Mouse (Mus musculus) urinary bladder, adult 18-20 months (tissue): ENCODE data around the gene Hyal2.

Experiments used
- DNase-seq, 2 experiments: peaks; one replicate each; pipeline ENCODE4 v3.0.0; 2022; ENCODE audit warnings: low spot score in 2 of 2, mixed read lengths in 2 of 2

The Hyal2 gene

GRCm38 (mm10) chr9:107609433-107609830 is 41.7 kb downstream of the Hyal2 start:
- DNase-seq: no peak

DNA sequence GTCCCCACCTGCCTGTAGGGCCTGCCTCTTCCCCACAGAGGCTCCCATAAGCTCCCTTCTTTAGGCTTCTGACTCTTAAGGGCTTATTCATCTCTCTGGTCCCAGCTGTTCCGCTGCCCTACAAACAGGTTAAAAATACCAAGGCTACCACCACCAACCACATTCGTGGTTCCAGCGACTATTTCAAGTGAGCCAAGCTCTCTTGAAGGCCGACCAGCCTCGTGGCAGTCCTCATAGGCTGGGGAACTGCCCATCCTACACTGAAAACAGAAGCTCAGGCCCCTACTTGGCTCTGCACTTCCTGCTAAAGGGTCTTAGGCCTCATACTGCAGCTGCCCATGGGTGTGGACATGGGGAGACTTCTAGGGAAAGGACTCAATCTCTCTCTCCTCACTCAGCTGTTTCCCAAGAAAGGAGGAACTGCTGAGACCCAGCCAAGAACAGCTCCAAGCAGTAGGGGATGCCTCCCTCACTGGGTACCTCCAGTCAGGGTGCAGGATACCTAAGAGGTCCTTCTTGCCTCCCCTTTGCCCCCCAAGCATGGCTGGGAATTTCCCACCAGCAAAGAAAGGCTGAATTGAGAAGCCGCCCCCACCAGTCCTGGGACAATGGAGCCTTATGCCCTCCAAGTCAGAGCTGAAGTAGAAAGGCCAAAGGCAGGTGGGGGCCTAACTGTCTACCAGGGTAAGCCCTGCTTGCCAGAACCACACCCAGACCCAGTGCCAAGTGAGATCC is 43.9 kb downstream of the Hyal2 start:
- no peak for DNase-seq

- peak; percentile 96 to 97 for DNase-seq
These were observed 44.6 kb downstream of the Hyal2 start for GRCm38 (mm10) chr9:107612191-107612944.

DNA sequence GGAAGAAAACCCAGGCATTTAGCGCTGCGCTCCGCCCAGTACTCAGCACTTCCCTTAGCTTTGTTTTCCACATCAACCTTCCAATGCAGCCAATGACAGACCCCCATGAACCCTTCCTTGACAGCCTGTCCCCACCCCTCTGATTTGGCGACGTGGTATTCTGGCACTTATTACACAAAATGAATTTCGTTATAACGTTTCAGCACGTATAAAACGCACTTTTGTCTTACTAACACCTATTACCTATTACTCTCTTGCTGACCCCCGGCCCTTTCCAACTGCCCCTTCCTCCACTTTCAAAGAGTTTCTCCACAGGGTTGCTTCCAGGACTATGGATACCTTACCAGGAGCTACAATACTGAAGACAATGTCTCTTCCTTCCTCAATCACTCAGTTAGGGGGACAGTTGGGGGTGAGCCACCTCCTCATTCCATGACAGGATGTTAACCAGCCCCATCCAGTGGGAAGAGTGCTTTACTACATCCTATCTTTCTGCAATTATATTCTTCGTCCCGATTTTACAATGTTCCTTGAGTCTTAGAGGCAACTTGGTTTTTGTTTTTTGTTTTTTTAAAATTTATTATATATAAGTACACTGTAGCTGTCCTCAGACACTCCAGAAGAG is 45.3 kb downstream of the Hyal2 start:
- no peak for DNase-seq

DNA sequence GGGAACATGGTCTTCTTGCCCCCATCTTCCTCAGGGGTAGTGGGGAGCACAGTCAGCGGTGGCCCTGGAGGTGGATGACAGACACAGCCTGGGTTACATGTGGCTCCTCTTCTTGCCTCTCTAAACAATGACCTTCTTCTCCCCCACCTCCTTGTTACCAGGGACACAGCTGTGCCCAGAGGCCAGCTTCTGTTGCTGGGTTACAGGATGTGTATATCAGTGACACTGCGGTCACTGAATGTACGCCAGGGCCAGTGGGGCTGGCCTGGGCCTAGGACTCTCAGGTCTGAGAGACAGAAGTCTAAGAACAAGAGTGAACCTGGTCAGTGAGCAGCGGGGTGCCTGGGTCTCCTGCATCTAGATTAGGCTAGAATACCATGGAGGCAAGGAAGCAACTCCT is 47.3 kb downstream of the Hyal2 start:
- no peak for DNase-seq

GRCm38 (mm10) chr9:107617461-107617860 is 49.7 kb downstream of the Hyal2 start:
- DNase-seq: no peak

DNA sequence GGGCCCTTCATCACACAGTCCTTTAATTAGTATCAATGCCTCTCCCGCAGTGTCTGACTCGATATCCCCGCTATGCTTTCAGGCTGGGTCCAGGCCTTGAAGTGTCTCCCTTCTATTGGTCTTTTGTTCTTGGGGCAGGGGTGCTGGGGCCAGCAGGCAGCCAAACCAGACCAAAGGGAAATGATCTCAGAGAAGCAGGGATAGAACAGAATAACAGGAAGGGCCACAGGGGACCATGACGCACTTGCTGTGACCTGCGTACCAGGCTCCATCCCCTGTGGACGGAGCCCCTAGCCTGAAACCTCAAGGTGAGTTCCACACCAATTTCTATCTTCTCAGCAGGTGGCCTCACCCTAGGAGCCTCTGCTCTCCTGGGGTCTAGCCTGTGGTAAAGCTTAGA is 50.4 kb downstream of the Hyal2 start:
- DNase-seq: no peak

- no peak for DNase-seq
These were observed 51.2 kb downstream of the Hyal2 start for GRCm38 (mm10) chr9:107618778-107619545.

DNA sequence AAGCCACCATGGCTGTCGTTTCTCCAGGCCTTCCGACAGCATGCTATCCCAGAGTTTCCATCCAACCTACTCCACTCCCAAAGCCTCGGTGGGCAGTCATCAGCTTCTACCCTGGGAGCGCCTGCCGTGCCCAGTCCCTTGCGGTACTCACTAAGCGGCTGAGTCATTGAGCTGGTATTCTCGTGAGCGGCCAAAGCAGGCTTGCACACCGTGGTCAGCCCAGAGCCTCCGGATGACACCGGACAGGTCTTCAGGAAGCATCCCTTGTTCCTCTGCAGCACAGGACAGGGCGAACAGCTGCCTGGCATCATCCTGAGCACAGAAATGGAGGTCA is 51.8 kb downstream of the Hyal2 start:
- DNase-seq: no peak

DNA sequence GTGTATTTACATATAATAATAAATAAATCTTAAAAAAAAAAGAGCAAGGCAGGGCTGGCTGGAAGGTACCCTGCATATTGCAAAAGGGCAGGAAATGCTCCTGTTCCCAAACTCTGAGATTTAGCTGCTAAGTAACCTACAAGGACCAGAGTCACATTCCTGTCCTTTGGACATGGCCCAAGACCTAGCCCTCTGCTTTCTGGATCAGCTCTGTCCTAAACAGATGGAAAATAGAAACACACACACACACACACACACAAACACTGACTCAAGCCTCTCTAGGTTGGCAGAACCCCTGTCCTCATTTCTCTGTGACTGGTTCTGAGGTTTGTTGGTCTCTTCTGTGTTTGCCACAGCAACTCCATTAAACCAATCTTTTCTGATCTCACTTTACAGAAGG is 53.2 kb downstream of the Hyal2 start:
- no peak for DNase-seq
